Mouse (Mus musculus): ENCODE measurements around the gene Txnip. TPM values are rescaled to one million over a fixed set of nuclear protein-coding genes. Genes with fewer than 3 reads are reported as not detected.
"Not testable (repeated sequence)": the region's sequence is repeated elsewhere in the genome, so short reads cannot be mapped to it uniquely, and the experiment has no call there.

Gene Txnip
- total RNA-seq, 4 experiments from 2014 or later: 346 to 908 (median 654) TPM

GRCm38 (mm10) chr3:96593374-96593773, 35.6 kb downstream of the Txnip start:
- peak; percentile 28 for DNase-seq (ENCODE audit: low spot score)

- peak; percentile 94 for DNase-seq (ENCODE audit: low spot score)
These were observed 36.2 kb downstream of the Txnip start, which contains the start of gene Polr3gl for GRCm38 (mm10) chr3:96593790-96594560. TSS of gene Polr3gl (minus strand) at chr3:96594181.

DNA sequence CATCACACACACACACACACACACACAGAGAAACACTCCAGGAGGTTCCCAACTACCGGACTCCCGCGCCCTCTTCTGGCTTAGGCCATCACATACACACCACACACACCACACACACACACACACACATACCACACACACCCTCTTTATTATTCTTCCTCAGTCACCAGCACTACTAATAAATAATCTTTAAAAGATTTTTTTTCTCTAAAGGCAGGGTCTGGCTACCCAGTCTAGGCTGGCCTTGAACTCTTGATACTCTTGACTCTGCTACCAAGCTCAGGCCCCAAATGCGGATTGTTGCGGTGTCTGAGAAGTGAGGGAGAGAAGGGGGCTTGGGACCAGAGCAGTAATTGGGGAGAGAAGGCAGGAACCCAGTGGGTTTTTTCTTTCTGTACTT, 37.1 kb downstream of the Txnip start:
- DNase-seq (ENCODE audit: low spot score): no peak

GRCm38 (mm10) chr3:96595661-96596060, 37.9 kb downstream of the Txnip start:
- no peak for DNase-seq (ENCODE audit: low spot score)

- DNase-seq (ENCODE audit: low spot score): peak; percentile 50
These were observed 38.5 kb downstream of the Txnip start, which contains the start of gene Ankrd34a for GRCm38 (mm10) chr3:96596228-96596707. TSS of gene Ankrd34a (plus strand) at chr3:96596636.

DNA sequence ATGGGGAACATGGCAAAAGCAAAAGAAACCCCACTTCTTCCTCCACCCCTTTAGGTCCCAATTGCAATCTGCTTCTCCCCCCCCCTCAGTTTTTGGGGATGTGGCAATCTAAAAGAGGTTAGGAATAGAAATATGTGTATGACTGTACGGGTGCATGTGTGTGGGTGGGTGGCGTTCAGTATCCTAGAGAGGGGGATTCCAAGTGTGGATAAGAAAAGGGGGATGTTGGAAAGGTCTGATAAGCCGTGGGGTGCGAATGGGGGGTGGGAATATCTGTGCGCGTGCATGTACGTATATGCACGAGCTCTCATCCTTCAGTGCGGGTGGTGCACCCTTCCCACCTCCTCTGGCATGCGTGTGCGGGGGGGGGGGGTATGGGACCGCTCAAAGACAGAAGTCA, 39.1 kb downstream of the Txnip start:
- DNase-seq (ENCODE audit: low spot score): no peak

DNA sequence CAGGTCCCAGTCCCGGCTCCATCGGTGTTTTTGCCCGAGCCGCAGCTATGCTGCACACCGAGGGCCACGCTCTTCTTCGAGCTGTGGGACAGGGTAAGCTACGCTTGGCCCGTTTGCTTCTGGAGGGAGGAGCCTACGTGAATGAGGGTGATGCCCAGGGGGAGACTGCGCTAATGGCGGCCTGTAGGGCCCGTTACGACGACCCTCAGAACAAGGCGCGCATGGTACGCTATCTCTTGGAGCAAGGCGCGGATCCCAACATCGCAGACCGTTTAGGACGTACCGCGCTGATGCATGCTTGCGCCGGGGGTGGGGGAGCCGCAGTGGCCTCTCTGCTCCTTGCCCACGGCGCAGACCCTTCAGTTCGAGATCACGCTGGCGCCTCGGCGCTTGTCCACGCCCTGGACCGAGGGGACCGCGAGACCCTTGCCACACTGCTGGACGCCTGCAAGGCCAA, 39.7 kb downstream of the Txnip start:
- DNase-seq (ENCODE audit: low spot score): no peak

- peak; percentile 84 for DNase-seq (ENCODE audit: low spot score)
These were observed 40.7 kb downstream of the Txnip start for GRCm38 (mm10) chr3:96598156-96599068.

- no peak for DNase-seq (ENCODE audit: low spot score)
These were observed 41.3 kb downstream of the Txnip start for GRCm38 (mm10) chr3:96599069-96599393.

- no peak for DNase-seq (ENCODE audit: low spot score)
These were observed 41.7 kb downstream of the Txnip start for GRCm38 (mm10) chr3:96599411-96599810.

DNA sequence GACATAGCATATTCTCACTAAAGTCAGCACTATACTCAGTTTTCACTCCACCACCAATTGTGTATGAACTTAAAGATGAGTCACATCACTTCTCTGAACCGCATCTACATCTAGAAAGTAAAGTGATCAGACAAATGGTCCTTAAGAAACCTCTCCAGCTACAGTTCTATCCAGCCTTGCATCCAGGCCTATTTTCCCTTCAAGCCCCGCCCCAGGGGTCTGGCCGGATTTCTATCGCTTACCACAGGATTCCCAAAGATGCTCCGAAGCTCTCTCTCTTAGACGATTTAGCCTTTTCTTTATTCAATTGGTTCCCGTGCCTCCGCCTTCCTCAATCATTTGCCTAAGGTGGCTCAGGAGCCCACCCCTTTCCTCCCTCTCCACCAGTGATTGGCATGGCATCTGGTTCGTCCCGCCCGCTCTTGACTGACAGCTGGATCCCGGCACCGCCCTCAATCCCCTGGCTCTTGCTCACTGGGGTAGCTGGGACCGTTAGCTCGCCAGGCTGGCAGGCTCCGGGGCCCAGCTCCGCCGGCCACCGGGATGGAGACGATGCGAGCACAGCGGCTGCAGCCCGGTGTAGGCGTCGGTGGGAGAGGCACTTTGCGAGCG, 43.0 kb downstream of the Txnip start, which contains the start of gene Lix1l:
TSS of gene Lix1l (plus strand) at position 511 of the 612 bp plus-strand sequence.
- peak; percentile 96 for DNase-seq (ENCODE audit: low spot score)

DNA sequence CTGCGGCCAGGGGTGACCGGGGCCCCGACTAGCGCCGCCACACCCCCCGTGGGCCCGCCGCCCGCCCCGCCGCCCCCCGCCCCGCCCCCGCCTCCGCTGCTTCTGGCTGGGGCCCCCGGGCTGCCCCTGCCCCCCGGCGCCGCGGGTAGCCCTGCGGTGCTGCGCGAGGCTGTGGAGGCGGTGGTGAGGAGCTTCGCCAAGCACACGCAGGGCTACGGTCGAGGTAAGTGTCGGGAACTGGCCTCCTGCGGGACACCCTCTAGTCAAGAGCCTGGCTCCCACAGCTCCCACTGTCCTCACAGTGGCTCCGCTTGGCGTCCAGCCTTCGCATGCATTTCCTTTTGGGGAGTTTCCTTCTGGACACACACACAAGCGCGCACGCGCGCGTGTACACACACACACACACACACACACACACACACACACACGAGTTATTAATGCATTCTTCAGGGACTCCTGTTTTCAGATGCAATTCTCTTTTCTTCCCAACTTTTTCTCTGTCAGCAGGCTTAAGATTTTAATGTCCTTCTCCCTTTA, 43.6 kb downstream of the Txnip start:
- peak; percentile 88 for DNase-seq (ENCODE audit: low spot score)

- peak; percentile 55 for DNase-seq (ENCODE audit: low spot score)
These were observed 44.4 kb downstream of the Txnip start for GRCm38 (mm10) chr3:96601941-96602703.

DNA sequence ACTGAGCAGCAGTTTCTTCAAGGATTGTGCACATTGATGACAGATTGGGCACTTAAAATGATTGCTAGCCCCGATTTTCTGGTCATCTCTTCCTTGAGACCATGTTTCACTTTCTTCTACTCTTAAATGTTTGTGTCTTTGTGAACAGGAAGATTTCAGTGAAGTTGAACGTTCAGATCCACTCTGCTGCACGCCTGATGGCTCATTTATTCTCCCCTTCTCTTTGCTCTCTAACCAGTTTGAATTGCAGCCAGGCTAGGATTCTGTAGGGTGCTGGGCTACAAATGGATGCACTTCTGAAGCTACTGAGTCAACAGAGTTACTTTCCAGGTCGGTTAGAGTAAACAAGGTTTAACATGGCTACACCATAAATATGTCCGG, 44.9 kb downstream of the Txnip start:
- DNase-seq (ENCODE audit: low spot score): no peak

GRCm38 (mm10) chr3:96603311-96603710, 45.6 kb downstream of the Txnip start:
- no peak for DNase-seq (ENCODE audit: low spot score)

DNA sequence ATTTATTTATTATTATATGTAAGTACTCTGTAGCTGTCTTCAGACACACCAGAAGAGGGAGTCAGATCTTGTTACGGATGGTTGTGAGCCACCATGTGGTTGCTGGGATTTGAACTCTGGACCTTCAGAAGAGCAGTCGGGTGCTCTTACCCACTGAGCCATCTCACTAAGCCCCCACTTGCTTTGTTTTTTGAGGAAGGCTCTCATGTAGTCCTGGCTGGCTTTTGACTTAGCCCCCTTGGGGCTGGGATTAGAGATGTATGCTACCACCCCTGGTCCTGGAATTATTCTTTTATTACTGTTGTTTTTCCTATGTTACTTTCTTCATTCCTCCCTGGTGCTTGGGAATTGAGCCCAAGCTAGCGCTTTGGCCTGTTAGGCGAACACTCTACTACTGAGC, 48.2 kb downstream of the Txnip start:
- not testable (repeated sequence) for DNase-seq (ENCODE audit: low spot score)

GRCm38 (mm10) chr3:96606618-96607017, 48.9 kb downstream of the Txnip start:
- DNase-seq (ENCODE audit: low spot score): no peak

All from heart, adult 8-10 months (tissue).